Comparison of ENCODE assay signal across 8 mouse cellular contexts in the genomic region with DNA sequence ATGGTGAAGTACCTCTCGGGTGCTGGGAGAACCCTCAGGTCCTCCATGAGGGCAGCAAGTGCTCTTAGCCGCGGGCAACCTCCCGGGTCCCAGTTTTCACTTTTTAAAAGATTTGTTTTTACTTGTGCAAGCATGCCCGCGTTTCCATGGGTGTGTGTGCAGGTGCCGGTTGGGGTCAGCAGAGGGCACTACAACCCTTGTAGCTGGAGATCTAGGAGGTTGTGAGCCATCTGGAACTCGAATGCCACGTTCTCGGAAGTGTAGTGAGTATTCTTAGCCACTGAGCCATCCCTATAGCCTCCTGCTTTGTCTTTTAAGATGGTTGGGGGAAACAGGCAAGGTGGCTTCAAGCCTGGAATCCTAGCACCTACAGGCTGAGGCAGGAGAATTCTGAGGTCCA. TPM values are rescaled to one million over a fixed set of nuclear protein-coding genes. Genes with fewer than 3 reads are reported as not detected.
DNase-seq lines count a peak whose midpoint lies in the region; ATAC-seq and TF ChIP-seq lines count a peak whose summit lies in the region.

No protein-coding gene starts in this region.

- no peaks in the 10 kb centered on the region for H3K9me3 ChIP-seq in kidney, postnatal 0 days (replicated peaks; ENCODE audit: low read length)
- no peaks in the 10 kb centered on the region for H3K9me3 ChIP-seq in liver, postnatal 0 days (ENCODE audit: low read length)

- H3K4me3 ChIP-seq in gastrocnemius, adult 2 months, result no peak overlapping the region
- H3K4me3 ChIP-seq in kidney, postnatal 0 days (replicated peaks; ENCODE audit: low read depth, low read length), result no peak overlapping the region
- no peak overlapping the region for H3K4me3 ChIP-seq in liver, postnatal 0 days (ENCODE audit: low read depth, low read length)

- peak overlapping the region; percentile 16; the same call in 1 of the 2 replicates for H3K27ac ChIP-seq in gastrocnemius, adult 2 months
- H3K27ac ChIP-seq in kidney, postnatal 0 days, result no peak overlapping the region
- no peak overlapping the region for H3K27ac ChIP-seq in liver, postnatal 0 days (ENCODE audit: low read depth)

- ATAC-seq in kidney, postnatal 0 days (replicated peaks; ENCODE audit: low FRiP score, low read depth), result no peak
- peak; percentile 61 for ATAC-seq in liver, postnatal 0 days

- TF ChIP-seq CTCF in gastrocnemius, adult 2 months (IDR thresholded peaks at IDR 0.05), result peak; percentile 96
- peak; percentile 83 for TF ChIP-seq CTCF in kidney, postnatal 0 days (IDR thresholded peaks at IDR 0.05; ENCODE audit: low read depth)
- peak; percentile 88 for TF ChIP-seq CTCF in liver, postnatal 0 days (IDR thresholded peaks at IDR 0.05; ENCODE audit: low read depth)

- intact Hi-C loops in gastrocnemius, adult 2 months (cut with DNase I), result loop anchor here (1.0 to 2.0 kb wide), 4 partner anchors 43 to 197 kb away; no protein-coding TSS in a partner anchor

- DNase-seq in A20 (ENCODE audit: low read depth, low spot score) (peak; percentile 80), R1 (ENCODE audit: low read depth, low spot score) (peak; percentile 86)
- peak; percentile 82 to 89 for DNase-seq in cerebellum, postnatal 14 days
- DNase-seq in gastrocnemius, adult 2 months, result peak; percentile 80
- peak; percentile 81 for DNase-seq in kidney, postnatal 0 days (ENCODE audit: low spot score)
- DNase-seq in liver, postnatal 0 days, result peak; percentile 84
- DNase-seq in ovary, adult 18-20 months (ENCODE audit: low spot score), result peak; percentile 34
- peak; percentile 66 to 77 for DNase-seq in thymus, postnatal 10 days (ENCODE audit: low spot score in 2 of 2)

- no peak for TF ChIP-seq EP300 in liver, postnatal 0 days (IDR thresholded peaks at IDR 0.05; ENCODE audit: low read depth)

- no peaks in the 10 kb centered on the region for H3K4me1 ChIP-seq in kidney, postnatal 0 days (replicated peaks; ENCODE audit: insufficient read depth, low read length)
- H3K4me1 ChIP-seq in liver, postnatal 0 days (ENCODE audit: insufficient read depth), result no peaks in the 10 kb centered on the region

- peaks cover 33% of the 10 kb centered on the region for H3K36me3 ChIP-seq in kidney, postnatal 0 days (ENCODE audit: insufficient read depth, low read length)
- no peaks in the 10 kb centered on the region for H3K36me3 ChIP-seq in liver, postnatal 0 days (replicated peaks; ENCODE audit: insufficient read depth, low read length)

- H3K4me2 ChIP-seq in kidney, postnatal 0 days (ENCODE audit: low read length), result no peak overlapping the region
- H3K4me2 ChIP-seq in liver, postnatal 0 days (ENCODE audit: low read depth, low read length), result no peak overlapping the region

- H3K27me3 ChIP-seq in kidney, postnatal 0 days (ENCODE audit: insufficient read depth, low read length), result no peaks in the 10 kb centered on the region
- no peaks in the 10 kb centered on the region for H3K27me3 ChIP-seq in liver, postnatal 0 days (ENCODE audit: insufficient read depth, low read length)

- H3K9ac ChIP-seq in kidney, postnatal 0 days (ENCODE audit: low read depth, low read length), result no peak overlapping the region
- H3K9ac ChIP-seq in liver, postnatal 0 days (replicated peaks), result no peak overlapping the region

- 22% methylated on average over 10 of the region's 10 CpGs for WGBS in kidney, postnatal 0 days
- WGBS in liver, postnatal 0 days (ENCODE audit: insufficient replicate concordance), result 15% methylated on average over 10 of the region's 10 CpGs

RNA-seq across cellular contexts. Expression of gene Clip2, which starts 44.9 kb away (rescaled TPM):
- total RNA-seq in gastrocnemius, adult 2 months (2021), result 1 to 10 TPM; 3.0 to 4.2 TPM
- 3.3 TPM in 2 replicates for polyA plus RNA-seq in kidney, postnatal 0 days (2015; fragmentation: Nextera tagmentation; extraction: Ambion mirVana)
- 0.21 and 0.29 TPM in 2 replicates for polyA plus RNA-seq in liver, postnatal 0 days (2015; fragmentation: Nextera tagmentation; extraction: Ambion mirVana)

RNA-seq across cellular contexts. Expression of gene Gtf2ird1, which starts 50.8 kb away (rescaled TPM):
- total RNA-seq in gastrocnemius, adult 2 months (2021), result 10 to 100 TPM; 14.6 to 21.5 TPM
- 46.7 and 49.8 TPM in 2 replicates for polyA plus RNA-seq in kidney, postnatal 0 days (2015; fragmentation: Nextera tagmentation; extraction: Ambion mirVana)
- 10.0 and 11.0 TPM in 2 replicates for polyA plus RNA-seq in liver, postnatal 0 days (2015; fragmentation: Nextera tagmentation; extraction: Ambion mirVana)

RNA-seq across cellular contexts. Expression of gene Syna, which starts 52.7 kb away (rescaled TPM):
- not detected for total RNA-seq in gastrocnemius, adult 2 months (2021)
- polyA plus RNA-seq in kidney, postnatal 0 days (2015; fragmentation: Nextera tagmentation; extraction: Ambion mirVana), result 0.23 and 0.32 TPM in 2 replicates
- polyA plus RNA-seq in liver, postnatal 0 days (2015; fragmentation: Nextera tagmentation; extraction: Ambion mirVana), result not detected in 2 replicates

Comparison
In these comparisons a context has a peak if more than half of its experiments do, and no peak if none do; other contexts are left out.
1. DNase-seq: peak in every context shown above with its lines; median percentile 86 in R1; 86 in cerebellum, postnatal 14 days; 84 in liver, postnatal 0 days; 81 in kidney, postnatal 0 days; 80 in A20; 80 in gastrocnemius, adult 2 months; 72 in thymus, postnatal 10 days; 34 in ovary, adult 18-20 months.